Mouse (Mus musculus): ENCODE results near the gene Gm8050. TPM values are rescaled to one million over a fixed set of nuclear protein-coding genes. Genes with fewer than 3 reads are reported as not detected.
A peak's percentile ranks its signal among the peaks of the same experiment; 100 is the strongest.
"Not testable (repeated sequence)": the region's sequence is repeated elsewhere in the genome, so short reads cannot be mapped to it uniquely, and the experiment has no call there.

The Gm8050 gene
- under 1 TPM in 1 of 2 experiments, not detected in 1; 0.45 TPM for total RNA-seq (2021)
- long read RNA-seq, experiment 1, result 0 reads
- long read RNA-seq, experiment 2, result 0 reads

GRCm38 (mm10) chr14:6720151-6720550 lies at the start of gene Gm8050:
Gm8050 (minus strand) TSS chr14:6720251.
- DNase-seq, result not testable (repeated sequence)

- DNase-seq, result not testable (repeated sequence)
Measured at GRCm38 (mm10) chr14:6757231-6757536, 37.1 kb upstream of the Gm8050 start.

GRCm38 (mm10) chr14:6756384-6757230 lies 36.6 kb upstream of the Gm8050 start:
- peak; percentile 10 for DNase-seq

- DNase-seq, result not testable (repeated sequence)
Measured at GRCm38 (mm10) chr14:6742232-6742631, 22.2 kb upstream of the Gm8050 start, which contains the start of gene Gm3636. Gm3636 (minus strand) TSS chr14:6742332.

GRCm38 (mm10) chr14:6684070-6684469 lies 36.0 kb downstream of the Gm8050 start, which contains the start of gene Gm10251:
Gm10251 (minus strand) TSS chr14:6684170.
- not testable (repeated sequence) for DNase-seq

Other genes starting within 250 kb of the Gm8050 start
- not detected for gene Gm8356, start 183.0 kb downstream of the Gm8050 start, total RNA-seq (2021)
- gene Gm3629, start 129.6 kb downstream of the Gm8050 start, total RNA-seq (2021), result under 1 TPM; 0.64 to 0.99 TPM
- gene Gm3460, start 97.8 kb downstream of the Gm8050 start, total RNA-seq (2021), result not detected
- under 1 TPM in 1 of 2 experiments, not detected in 1; 0.18 TPM for gene Gm10251, start 36.1 kb downstream of the Gm8050 start, total RNA-seq (2021)
- 1 to 10 TPM; 1.3 to 3.8 TPM for gene Gm3636, start 22.1 kb upstream of the Gm8050 start, total RNA-seq (2021)
- gene Gm8362, start 54.2 kb upstream of the Gm8050 start, total RNA-seq (2021), result under 1 TPM in 1 of 2 experiments, not detected in 1; 0.15 TPM
- under 1 TPM in 1 of 2 experiments, not detected in 1; 0.42 TPM for gene Gm3642, start 120.1 kb upstream of the Gm8050 start, total RNA-seq (2021)
- under 1 TPM; 0.33 to 0.54 TPM for gene Gm3667, start 169.7 kb upstream of the Gm8050 start, total RNA-seq (2021)

All from adrenal gland, postnatal 10 days (tissue).